Mouse (Mus musculus): Measurements from ENCODE around the gene Slamf6.

Slamf6 gene

GRCm38 (mm10) chr1:171994918-171995715 lies 77.8 kb downstream of the Slamf6 start:
- no peak for DNase-seq (ENCODE audit: low read depth, low spot score)

- DNase-seq (ENCODE audit: low read depth, low spot score) = no peak
Measured at GRCm38 (mm10) chr1:171996701-171997100, 79.4 kb downstream of the Slamf6 start.

- DNase-seq (ENCODE audit: low read depth, low spot score) = no peak
Measured at GRCm38 (mm10) chr1:171998820-171999597, 81.7 kb downstream of the Slamf6 start.

GRCm38 (mm10) chr1:172000641-172001040 lies 83.3 kb downstream of the Slamf6 start:
- no peak for DNase-seq (ENCODE audit: low read depth, low spot score)

GRCm38 (mm10) chr1:172001665-172002064 lies 84.3 kb downstream of the Slamf6 start:
- DNase-seq (ENCODE audit: low read depth, low spot score) = no peak
